Mouse (Mus musculus) kidney, postnatal 0 days (tissue): ENCODE data around the gene Olfr1311. TPM values are rescaled to one million over a fixed set of nuclear protein-coding genes. Genes with fewer than 3 reads are reported as not detected.
"Not testable (repeated sequence)": the region's sequence is repeated elsewhere in the genome, so short reads cannot be mapped to it uniquely, and the experiment has no call there.

Experiments used
- ATAC-seq: fragments of 200-750 bp; cut with Nextera tagmentation; replicated peaks from 2 replicates; pipeline ENCODE4 v1.8.0; 2017; ENCODE audit warnings: low read depth, moderate number of reproducible peaks, moderate TSS enrichment, moderate library complexity; ENCODE audit not compliant: low FRiP score
- DNase-seq: peaks from one replicate; pipeline ENCODE4 v3.0.0-alpha.2; 2016; ENCODE audit warnings: low spot score
- H3K27ac ChIP-seq: fragments of 300-500 bp; sonication (generic); 2 replicates; pipeline ENCODE4 v1.5.1; 2014; ENCODE audit warnings: mild to moderate bottlenecking
- H3K27me3 ChIP-seq: fragments of 300-500 bp; sonication (generic); 2 replicates; pipeline ENCODE4 v1.6.1; 2014; ENCODE audit warnings: low read length, mixed read lengths; ENCODE audit not compliant: insufficient read depth
- H3K36me3 ChIP-seq: fragments of 300-500 bp; sonication (generic); 2 replicates; pipeline ENCODE4 v1.6.1; 2014; ENCODE audit warnings: low read length, mixed read lengths; ENCODE audit not compliant: insufficient read depth
- H3K4me1 ChIP-seq: fragments of 300-500 bp; sonication (generic); replicated peaks from 2 replicates; pipeline ENCODE4 v1.6.1; 2014; ENCODE audit warnings: antibody characterized with exemption, low read length, mixed read lengths; ENCODE audit not compliant: insufficient read depth
- H3K4me2 ChIP-seq: fragments of 300-500 bp; sonication (generic); 2 replicates; pipeline ENCODE4 v1.6.1; 2014; ENCODE audit warnings: mild to moderate bottlenecking, low read length, moderate library complexity, mixed read lengths
- H3K4me3 ChIP-seq: fragments of 300-500 bp; sonication (generic); replicated peaks from 2 replicates; pipeline ENCODE4 v1.5.1; 2014; ENCODE audit warnings: low read depth, low read length
- H3K9ac ChIP-seq: fragments of 300-500 bp; sonication (generic); 2 replicates; pipeline ENCODE4 v1.6.1; 2014; ENCODE audit warnings: low read depth, low read length
- H3K9me3 ChIP-seq: fragments of 300-500 bp; sonication (generic); replicated peaks from 2 replicates; pipeline ENCODE4 v1.6.1; 2016; ENCODE audit warnings: low read length, inconsistent platforms, mixed read lengths
- CTCF ChIP-seq: IDR thresholded peaks from 2 replicates; pipeline ENCODE4 v1.5.1; 2016; ENCODE audit warnings: antibody characterized with exemption, low read depth, mild to moderate bottlenecking, moderate library complexity
- WGBS: fragments of 180-500 bp; shearing (Covaris S2); extraction: QIAGEN DNeasy Blood & Tissue Kit; methylation state at CpG from one replicate; pipeline ENCODE4 v1.1.7; 2014; 5-methylcytosine and 5-hydroxymethylcytosine counted together
- polyA plus RNA-seq: library from polyadenylated mRNA; unstranded; fragments of >200 nt; fragmentation: Nextera tagmentation; extraction: Ambion mirVana; gene quantifications from 2 replicates; pipeline ENCODE4 v1.2.1, GENCODE M21; 2015

The Olfr1311 gene
- polyA plus RNA-seq, result not detected in 2 replicates

- TF ChIP-seq CTCF, result no peak
- Histone ChIP-seq H3K4me1 (no peaks in the 10 kb centered on the region), H3K4me3 (no peak within 1 kb of the TSS), H3K9ac (no peak within 1 kb of the TSS), H3K4me2 (no peak within 1 kb of the TSS), H3K27me3 (no peaks in the 10 kb centered on the region), H3K36me3 (no peaks in the 10 kb centered on the region), H3K9me3 (no peaks in the 10 kb centered on the region), H3K27ac (no peak within 1 kb of the TSS)
- ATAC-seq, result no peak
- 92% methylated on average over 2 of the region's 2 CpGs for WGBS
- no peak for DNase-seq
Measured at GRCm38 (mm10) chr2:112024312-112024711, at the start of gene Olfr1311. Gene Olfr1311, minus strand, starts transcription at chr2:112024412.

GRCm38 (mm10) chr2:112050138-112050537, 25.9 kb upstream of the Olfr1311 start, which contains the start of gene Olfr1312:
Gene Olfr1312, minus strand, starts transcription at chr2:112050238.
- Histone ChIP-seq H3K36me3 (no peaks in the 10 kb centered on the region), H3K4me1 (no peaks in the 10 kb centered on the region), H3K9ac (no peak within 1 kb of the TSS), H3K4me2 (no peak within 1 kb of the TSS), H3K27me3 (no peaks in the 10 kb centered on the region), H3K27ac (no peak within 1 kb of the TSS), H3K9me3 (no peaks in the 10 kb centered on the region), H3K4me3 (no peak within 1 kb of the TSS)
- no peak for ATAC-seq
- no peak for DNase-seq
- 26% methylated on average over 1 of the region's 1 CpGs for WGBS
- TF ChIP-seq CTCF, result no peak

GRCm38 (mm10) chr2:112026971-112027370, 2.8 kb upstream of the Olfr1311 start:
- not testable (repeated sequence) for ATAC-seq, H3K9me3 ChIP-seq, H3K27ac ChIP-seq, H3K4me3 ChIP-seq, H3K36me3 ChIP-seq, H3K27me3 ChIP-seq, H3K4me1 ChIP-seq, H3K9ac ChIP-seq, H3K4me2 ChIP-seq
- WGBS, result 39% methylated on average over 6 of the region's 6 CpGs
- DNase-seq, result peak; percentile 0

GRCm38 (mm10) chr2:112014900-112015299, 9.3 kb downstream of the Olfr1311 start:
- ATAC-seq (no peak), DNase-seq (no peak)
- no peak for TF ChIP-seq CTCF
- no peak overlapping the region for H3K4me2 ChIP-seq
- H3K4me3 ChIP-seq, result no peak overlapping the region
- 76% methylated on average over 3 of the region's 3 CpGs for WGBS
- no peaks in the 10 kb centered on the region for H3K36me3 ChIP-seq
- H3K9me3 ChIP-seq, result no peaks in the 10 kb centered on the region
- H3K9ac ChIP-seq, result no peak overlapping the region
- H3K27me3 ChIP-seq, result no peaks in the 10 kb centered on the region
- H3K4me1 ChIP-seq, result no peaks in the 10 kb centered on the region
- no peak overlapping the region for H3K27ac ChIP-seq

- Histone ChIP-seq H3K9me3 (no peaks in the 10 kb centered on the region), H3K36me3 (no peaks in the 10 kb centered on the region), H3K4me3 (no peak within 1 kb of the TSS), H3K9ac (no peak within 1 kb of the TSS), H3K27me3 (no peaks in the 10 kb centered on the region), H3K4me2 (no peak within 1 kb of the TSS), H3K27ac (no peak within 1 kb of the TSS), H3K4me1 (no peaks in the 10 kb centered on the region)
- DNase-seq, result no peak
- no peak for TF ChIP-seq CTCF
- ATAC-seq, result no peak
Measured at GRCm38 (mm10) chr2:112012608-112013007, 11.6 kb downstream of the Olfr1311 start, which contains the start of gene Olfr1310. Gene Olfr1310, minus strand, starts transcription at chr2:112012708.

- DNase-seq, result no peak
- 50% methylated on average over 1 of the region's 1 CpGs for WGBS
- ATAC-seq, result no peak
Measured at GRCm38 (mm10) chr2:111990181-111990580, 34.0 kb downstream of the Olfr1311 start, which contains the start of gene Olfr1309. Gene Olfr1309, minus strand, starts transcription at chr2:111990281.

More at GRCm38 (mm10) chr2:111990181-111990580, 34.0 kb downstream of the Olfr1311 start, which contains the start of gene Olfr1309:
- Histone ChIP-seq H3K4me3 (no peak within 1 kb of the TSS), H3K4me2 (no peak within 1 kb of the TSS), H3K9ac (no peak within 1 kb of the TSS), H3K36me3 (no peaks in the 10 kb centered on the region), H3K4me1 (no peaks in the 10 kb centered on the region), H3K27me3 (no peaks in the 10 kb centered on the region), H3K9me3 (no peaks in the 10 kb centered on the region), H3K27ac (no peak within 1 kb of the TSS)
- no peak for TF ChIP-seq CTCF

Other genes starting within 250 kb of the Olfr1311 start
- not detected in 2 replicates for gene Olfr1302, start 247.0 kb downstream of the Olfr1311 start, polyA plus RNA-seq
- gene Olfr1303, start 204.1 kb downstream of the Olfr1311 start, polyA plus RNA-seq, result not detected in 2 replicates
- gene Olfr1305, start 147.3 kb downstream of the Olfr1311 start, polyA plus RNA-seq, result not detected in 2 replicates
- not detected in 2 replicates for gene Olfr1306, start 108.1 kb downstream of the Olfr1311 start, polyA plus RNA-seq
- gene Olfr1307, start 75.0 kb downstream of the Olfr1311 start, polyA plus RNA-seq, result not detected in 2 replicates
- not detected in 2 replicates for gene Olfr1308, start 59.5 kb downstream of the Olfr1311 start, polyA plus RNA-seq
- gene Olfr1309, start 34.1 kb downstream of the Olfr1311 start, polyA plus RNA-seq, result not detected in 2 replicates
- not detected in 2 replicates for gene Olfr1310, start 11.7 kb downstream of the Olfr1311 start, polyA plus RNA-seq
- gene Olfr1312, start 25.8 kb upstream of the Olfr1311 start, polyA plus RNA-seq, result not detected in 2 replicates
- not detected in 2 replicates for gene Olfr1313, start 53.4 kb upstream of the Olfr1311 start, polyA plus RNA-seq
- gene Olfr1314, start 72.4 kb upstream of the Olfr1311 start, polyA plus RNA-seq, result not detected in 2 replicates
- not detected in 2 replicates for gene Olfr1315-ps1, start 91.0 kb upstream of the Olfr1311 start, polyA plus RNA-seq
- gene Olfr1316, start 110.6 kb upstream of the Olfr1311 start, polyA plus RNA-seq, result not detected in 2 replicates
- gene Olfr1317, start 115.9 kb upstream of the Olfr1311 start, polyA plus RNA-seq, result not detected in 2 replicates
- 0.10 and 0.11 TPM in 2 replicates for gene Olfr1318, start 129.8 kb upstream of the Olfr1311 start, polyA plus RNA-seq
- gene Lpcat4, start 215.1 kb upstream of the Olfr1311 start, polyA plus RNA-seq, result 18.5 and 19.7 TPM in 2 replicates
- 0.05 TPM in 2 replicates for gene Nutm1, start 234.9 kb upstream of the Olfr1311 start, polyA plus RNA-seq
- gene Nop10, start 237.5 kb upstream of the Olfr1311 start, polyA plus RNA-seq, result 232 and 252 TPM in 2 replicates
- 7.8 and 8.7 TPM in 2 replicates for gene Slc12a6, start 241.4 kb upstream of the Olfr1311 start, polyA plus RNA-seq
- gene Gm21985, start 241.9 kb upstream of the Olfr1311 start, polyA plus RNA-seq, result not detected in 2 replicates